Mouse (Mus musculus) left cerebral cortex, adult 11 months (tissue): ENCODE results near the gene Fuz.
A peak's percentile ranks its signal among the peaks of the same experiment; 100 is the strongest.

ENCODE experiments used
- DNase-seq: peaks from one replicate; pipeline ENCODE4 v3.0.0; 2022; ENCODE audit warnings: low spot score

The Fuz gene

DNA sequence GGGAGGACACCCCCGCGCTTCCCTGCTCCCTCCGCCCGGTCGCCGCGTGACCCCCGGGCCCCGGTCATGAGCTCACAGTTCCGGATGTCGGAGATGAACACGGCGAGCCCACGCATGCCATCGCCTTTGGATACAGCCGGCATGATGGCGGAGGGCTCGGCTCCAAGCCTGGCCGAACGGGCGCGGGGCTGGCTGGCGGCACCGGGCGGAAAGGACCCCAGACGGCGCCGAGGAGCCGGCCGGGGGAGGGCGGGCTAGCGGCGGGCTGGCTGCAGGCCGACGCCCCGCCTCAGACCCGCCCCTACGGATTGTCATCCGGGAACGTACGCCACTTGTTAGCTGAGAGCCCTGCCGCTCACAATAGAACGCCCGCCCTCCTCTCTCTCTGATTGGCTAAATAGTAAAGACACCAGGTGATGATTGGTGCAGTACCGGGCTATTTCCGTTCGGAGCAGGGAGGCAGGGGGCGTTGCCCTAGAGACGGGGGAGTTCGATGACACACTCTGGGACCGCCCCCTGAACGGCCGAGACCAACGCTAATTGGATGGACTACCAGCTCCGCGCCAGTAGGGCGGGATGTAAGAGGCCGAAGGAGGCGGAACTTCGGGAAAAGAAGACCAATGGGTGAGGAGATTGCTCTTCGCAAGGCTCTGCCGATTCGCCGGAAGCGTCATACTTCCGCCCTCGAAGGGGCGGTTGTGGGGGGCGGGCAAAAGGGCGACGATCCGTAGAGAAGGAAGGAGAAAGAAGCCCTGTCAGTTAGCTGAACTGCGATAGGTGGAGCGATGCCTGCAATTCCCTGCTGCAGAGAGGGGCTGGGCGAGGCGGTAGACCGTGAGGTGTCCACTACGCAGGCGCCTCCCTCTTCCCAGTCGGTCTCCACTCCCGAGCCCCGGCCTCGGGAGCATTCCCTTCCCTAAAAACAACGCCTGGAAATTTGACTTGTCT is 33.6 kb downstream of the Fuz start, which contains the start of gene Ap2a1:
Gene Ap2a1, minus strand, starts transcription at position 293 of the 948 bp plus-strand sequence.
- DNase-seq = peak; percentile 100

DNA sequence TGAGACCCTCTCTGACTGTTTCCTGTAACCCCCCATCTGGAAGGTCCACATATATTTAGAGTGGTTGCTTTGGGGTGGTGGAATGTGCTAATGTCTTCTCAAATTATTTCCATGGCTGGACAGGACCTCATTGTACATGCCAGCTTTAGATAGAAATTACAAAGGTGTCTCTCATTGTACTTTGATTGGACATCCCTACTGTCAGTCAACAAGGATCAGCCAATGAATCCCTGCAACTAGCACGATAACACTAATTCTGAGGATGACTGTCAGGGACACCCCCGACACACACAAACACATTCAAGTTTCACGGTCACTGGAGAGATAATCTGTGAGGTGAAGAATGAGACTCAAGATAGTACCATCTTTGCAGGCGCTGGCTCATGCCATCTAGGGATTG is 42.8 kb downstream of the Fuz start:
- no peak for DNase-seq

DNA sequence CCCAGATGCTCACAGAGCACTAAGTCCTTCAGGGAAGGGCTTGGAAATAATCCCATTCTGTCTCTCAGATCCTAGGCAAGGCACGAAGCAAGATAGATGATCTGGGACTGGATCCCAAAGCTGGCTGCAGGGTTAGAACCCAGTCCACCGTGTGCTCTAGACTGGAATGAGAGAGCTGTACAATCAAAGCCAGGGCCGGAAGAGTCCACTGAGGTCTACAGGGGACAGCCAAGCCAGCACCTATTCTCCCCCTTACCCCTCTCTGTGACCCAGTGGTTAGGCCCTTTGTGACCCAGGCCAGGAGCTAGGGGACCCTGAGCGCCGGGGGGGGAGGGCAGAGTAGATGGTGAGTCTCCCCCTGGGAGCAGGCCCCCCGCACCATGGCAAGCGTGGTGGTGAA is 47.0 kb downstream of the Fuz start, which contains the start of gene Tsks:
Gene Tsks, plus strand, starts transcription at position 301 of the 400 bp plus-strand sequence.
- DNase-seq = no peak

DNA sequence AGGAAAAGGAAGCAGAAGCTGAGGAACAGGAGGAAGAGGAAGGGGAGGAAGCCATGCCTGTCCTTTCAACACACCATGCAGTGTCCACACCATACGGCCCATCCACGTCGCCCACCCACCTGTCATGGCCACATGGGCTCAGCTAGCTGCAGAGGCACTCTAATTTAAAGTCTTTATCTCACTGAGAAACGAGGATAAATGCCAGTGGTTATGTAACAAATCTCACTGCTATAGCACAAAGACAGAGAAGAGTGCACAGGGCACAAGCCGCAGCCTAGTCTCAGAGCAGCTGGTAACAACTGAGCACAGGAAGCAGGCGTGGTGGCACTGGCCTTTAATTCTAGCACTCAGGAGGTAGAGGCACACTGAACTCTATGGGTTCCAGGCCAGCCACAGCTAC is 54.0 kb downstream of the Fuz start:
- no peak for DNase-seq

DNA sequence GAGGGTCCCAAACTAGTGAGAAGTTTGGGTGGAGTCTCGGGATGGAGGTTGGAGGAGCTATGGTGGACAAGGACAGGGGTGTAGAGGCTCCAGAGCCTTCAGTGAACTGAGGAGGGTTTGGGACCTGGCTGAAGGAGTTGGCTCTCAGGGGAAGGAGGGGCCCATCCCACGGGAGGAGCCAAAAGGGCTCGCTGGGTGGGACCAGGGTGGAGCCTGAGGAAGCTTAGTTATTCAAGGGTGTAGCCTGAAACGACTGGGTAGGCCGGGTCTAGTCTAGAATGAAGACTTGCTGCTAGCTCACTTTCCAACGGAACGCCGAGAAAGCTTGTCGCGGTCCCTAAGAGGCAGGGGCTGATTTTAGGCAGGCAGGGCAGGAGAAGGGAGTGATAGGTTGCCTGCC is 56.1 kb downstream of the Fuz start:
- no peak for DNase-seq
